Mouse (Mus musculus): ENCODE measurements around the gene Iqcf1.

Iqcf1 gene

GRCm38 (mm10) chr9:106465571-106466200 is 34.1 kb upstream of the Iqcf1 start, which contains the start of gene Gpr62:
Gene Gpr62, minus strand, starts transcription at chr9:106465938.
- DNase-seq = no peak

- DNase-seq = no peak
These were observed 33.0 kb upstream of the Iqcf1 start for GRCm38 (mm10) chr9:106466721-106467120.

- no peak for DNase-seq
These were observed 32.0 kb upstream of the Iqcf1 start for GRCm38 (mm10) chr9:106467746-106468145.

- no peak for DNase-seq
These were observed 30.4 kb upstream of the Iqcf1 start for GRCm38 (mm10) chr9:106469317-106469716.

GRCm38 (mm10) chr9:106469776-106470175 is 30.0 kb upstream of the Iqcf1 start:
- DNase-seq = no peak

- no peak for DNase-seq
These were observed 28.6 kb upstream of the Iqcf1 start for GRCm38 (mm10) chr9:106470991-106471750.

GRCm38 (mm10) chr9:106471892-106472291 is 27.9 kb upstream of the Iqcf1 start:
- DNase-seq = no peak

GRCm38 (mm10) chr9:106472321-106472720 is 27.4 kb upstream of the Iqcf1 start:
- DNase-seq = no peak

GRCm38 (mm10) chr9:106473081-106473752 is 26.6 kb upstream of the Iqcf1 start:
- no peak for DNase-seq

- no peak for DNase-seq
These were observed 26.0 kb upstream of the Iqcf1 start for GRCm38 (mm10) chr9:106473753-106474105.

- DNase-seq = peak; percentile 70
These were observed 25.3 kb upstream of the Iqcf1 start for GRCm38 (mm10) chr9:106474456-106474855.

- no peak for DNase-seq
These were observed 24.7 kb upstream of the Iqcf1 start for GRCm38 (mm10) chr9:106475046-106475445.

GRCm38 (mm10) chr9:106475663-106476001 is 24.1 kb upstream of the Iqcf1 start, which contains the start of gene Rrp9:
Gene Rrp9, plus strand, starts transcription at chr9:106475963.
- DNase-seq = no peak

GRCm38 (mm10) chr9:106476002-106476923 is 23.5 kb upstream of the Iqcf1 start:
- DNase-seq = peak; percentile 81

GRCm38 (mm10) chr9:106476924-106477484 is 22.8 kb upstream of the Iqcf1 start, which contains the start of gene Parp3:
Gene Parp3, minus strand, starts transcription at chr9:106476949.
- peak; percentile 97 for DNase-seq

GRCm38 (mm10) chr9:106477649-106478048 is 22.1 kb upstream of the Iqcf1 start:
- DNase-seq = no peak

GRCm38 (mm10) chr9:106478101-106478500 is 21.7 kb upstream of the Iqcf1 start:
- no peak for DNase-seq

- DNase-seq = no peak
These were observed 19.2 kb upstream of the Iqcf1 start for GRCm38 (mm10) chr9:106480541-106480940.

- DNase-seq = no peak
These were observed 18.7 kb upstream of the Iqcf1 start for GRCm38 (mm10) chr9:106481075-106481474.

- no peak for DNase-seq
These were observed 18.1 kb upstream of the Iqcf1 start for GRCm38 (mm10) chr9:106481676-106482075.

- DNase-seq = no peak
These were observed 17.1 kb upstream of the Iqcf1 start for GRCm38 (mm10) chr9:106482578-106483115.

- DNase-seq = no peak
These were observed 16.6 kb upstream of the Iqcf1 start for GRCm38 (mm10) chr9:106483136-106483535.
